8 mouse cellular contexts compared by ENCODE assay signal in the genomic region with DNA sequence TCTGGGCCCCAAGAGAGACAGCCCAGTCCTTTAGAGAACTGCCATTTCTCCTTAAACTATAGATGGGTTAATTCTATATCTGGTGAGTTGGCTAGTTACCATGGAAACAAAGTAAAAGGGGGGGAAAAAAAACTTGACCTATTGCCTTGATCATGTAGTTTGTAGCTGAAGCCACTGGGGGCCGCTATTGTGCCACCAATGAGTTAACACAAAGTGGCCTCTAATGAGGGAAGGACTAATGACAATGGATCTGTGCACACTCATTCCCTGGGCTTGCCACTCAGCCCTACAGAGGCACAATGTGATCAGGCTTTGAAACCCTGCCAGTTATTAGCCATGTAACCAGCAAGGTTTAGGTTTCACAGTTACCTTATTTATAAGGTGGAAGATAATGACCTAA. TPM values are rescaled to one million over a fixed set of nuclear protein-coding genes. Genes with fewer than 3 reads are reported as not detected.
DNase-seq lines count a peak whose midpoint lies in the region; ATAC-seq lines count a peak whose summit lies in the region.

No protein-coding gene starts in this region.

- H3K27me3 ChIP-seq in forebrain, embryonic 10.5 days (ENCODE audit: poor library complexity, severe bottlenecking) = no peaks in the 10 kb centered on the region

- peaks cover 53% of the 10 kb centered on the region for H3K4me1 ChIP-seq in forebrain, embryonic 10.5 days

- H3K9me3 ChIP-seq in forebrain, embryonic 10.5 days = no peaks in the 10 kb centered on the region

- peak; percentile 42 for ATAC-seq in inflammation-experienced regulatory T-cells, adult 6 months

- no peak overlapping the region for H3K4me3 ChIP-seq in forebrain, embryonic 10.5 days

- H3K27ac ChIP-seq in forebrain, embryonic 10.5 days = peak overlapping the region; percentile 65

- peak; percentile 59 for DNase-seq in gastrocnemius, adult 18-20 months (ENCODE audit: low spot score)
- no peak for DNase-seq in gastrocnemius, postnatal 36 days
- peak; percentile 80 for DNase-seq in 416B (ENCODE audit: low read depth)
- peak; percentile 71 for DNase-seq in adrenal gland, postnatal 25 days
- peak; percentile 81 for DNase-seq in forebrain, embryonic 10.5 days (ENCODE audit: extremely low spot score, low spot score)
- peak; percentile 61 for DNase-seq in lung, postnatal 25 days (ENCODE audit: low spot score)
- DNase-seq in right cerebral cortex, postnatal 4 days = peak; percentile 80

- WGBS in forebrain, embryonic 10.5 days = 0% methylated on average over 1 of the region's 1 CpGs

- intact Hi-C loops in gastrocnemius, postnatal 36 days (cut with DNase I) = loop anchor here (2.0 to 10.0 kb wide), 2 partner anchors 116 to 336 kb away; a partner anchor contains a TSS

- H3K36me3 ChIP-seq in forebrain, embryonic 10.5 days (replicated peaks) = peaks cover 4% of the 10 kb centered on the region

RNA-seq across cellular contexts. Expression of a gene that starts 3.4 kb away (rescaled TPM):
- total RNA-seq in gastrocnemius, adult 18-20 months (2021) = 1 to 10 TPM; 4.3 to 4.5 TPM
- total RNA-seq in gastrocnemius, postnatal 36 days (2021) = 1 to 10 TPM; 4.6 to 5.7 TPM
- 35.4 and 38.2 TPM in 2 replicates for total RNA-seq in adrenal gland, postnatal 25 days (2021)
- 84.3 and 84.9 TPM in 2 replicates for polyA plus RNA-seq in forebrain, embryonic 10.5 days (2016; fragmentation: Nextera tagmentation; extraction: Ambion mirVana)
- polyA plus RNA-seq in inflammation-experienced regulatory T-cells, adult 6 months (2017; shearing (Covaris generic)) = 10 to 100 TPM; 41.4 to 48.1 (median 42.1) TPM

RNA-seq across cellular contexts. Expression of a gene that starts 13.4 kb away (rescaled TPM):
- 1 to 10 TPM in 1 of 2 experiments, under 1 TPM in 1; 0.94 to 1.2 TPM for total RNA-seq in gastrocnemius, adult 18-20 months (2021)
- 1 to 10 TPM; 1.1 to 1.8 TPM for total RNA-seq in gastrocnemius, postnatal 36 days (2021)
- 4.6 and 6.0 TPM in 2 replicates for total RNA-seq in adrenal gland, postnatal 25 days (2021)
- 5.0 and 5.7 TPM in 2 replicates for polyA plus RNA-seq in forebrain, embryonic 10.5 days (2016; fragmentation: Nextera tagmentation; extraction: Ambion mirVana)
- under 1 TPM in 1 of 3 experiments, not detected in 2; 0.18 TPM for polyA plus RNA-seq in inflammation-experienced regulatory T-cells, adult 6 months (2017; shearing (Covaris generic))

Comparison
In these comparisons a context has a peak if more than half of its experiments do, and no peak if none do; other contexts are left out.
1. DNase-seq: peak in gastrocnemius, adult 18-20 months (single experiment), 416B (single experiment), adrenal gland, postnatal 25 days (single experiment), forebrain, embryonic 10.5 days (single experiment), lung, postnatal 25 days (single experiment) and right cerebral cortex, postnatal 4 days (single experiment); none in gastrocnemius, postnatal 36 days (0 of 2).